Mouse (Mus musculus): ENCODE data around the gene Rbm5.

DNA sequence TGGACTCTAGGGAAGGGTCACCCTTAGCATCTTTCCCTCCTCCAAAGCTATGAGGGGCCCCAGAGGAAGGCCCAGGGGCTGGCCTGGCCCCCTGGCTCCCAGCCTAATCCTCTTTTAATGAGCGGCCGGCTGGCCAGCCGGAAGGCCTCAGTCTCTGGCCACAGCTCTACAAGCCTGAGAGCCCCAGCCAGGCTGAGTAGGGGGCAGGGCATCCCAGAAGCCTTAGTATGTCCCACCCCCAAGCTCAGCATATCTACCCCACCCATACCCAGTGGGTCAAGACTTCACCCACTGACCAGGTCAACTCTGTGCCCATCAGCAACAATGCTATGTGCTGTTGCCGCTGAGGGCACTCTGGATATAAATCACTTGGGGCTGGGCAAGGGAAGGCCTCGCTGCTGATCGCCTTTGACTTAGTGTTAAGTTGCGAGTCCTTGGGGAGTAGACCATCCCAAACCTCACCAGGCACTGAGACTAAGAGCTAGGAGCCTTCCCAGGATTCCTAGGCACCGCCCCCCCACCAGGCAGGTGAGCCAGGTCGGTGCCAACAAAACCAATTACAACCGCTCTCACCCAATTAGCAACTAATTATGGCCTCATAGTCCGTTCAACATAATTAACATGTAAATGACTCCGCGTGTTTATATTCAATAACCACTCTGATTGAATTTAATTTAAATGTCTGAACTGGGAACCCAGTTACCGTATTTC is 72.8 kb downstream of the Rbm5 start:
- TF ChIP-seq EP300 (IDR thresholded peaks at IDR 0.05; ENCODE audit: low read length) (no peak), POLR2AphosphoS2 (IDR thresholded peaks at IDR 0.05; ENCODE audit: low read depth, low read length) (no peak), CTCF (conservative IDR thresholded peaks at IDR 0.05 in 1 of 2, IDR thresholded peaks at IDR 0.05 in 1 of 2; ENCODE audit: low read depth in 2 of 2, low read length in 2 of 2) (no peak), ETS1 (conservative IDR thresholded peaks at IDR 0.05; ENCODE audit: low read depth, low read length) (no peak), POLR2A (IDR thresholded peaks at IDR 0.05; ENCODE audit: low read depth, low read length) (no peak), TCF12 (IDR thresholded peaks at IDR 0.05; ENCODE audit: low read depth, low read length) (no peak)
